Mouse (Mus musculus) hindbrain, embryonic 10.5 days (tissue): ENCODE results near the gene Aspscr1. TPM values are rescaled to one million over a fixed set of nuclear protein-coding genes. Genes with fewer than 3 reads are reported as not detected.
"Not testable (repeated sequence)": the region's sequence is repeated elsewhere in the genome, so short reads cannot be mapped to it uniquely, and the experiment has no call there.

ENCODE experiments used
- DNase-seq: peaks from one replicate; pipeline ENCODE4 v3.0.0-alpha.2; 2017; ENCODE audit warnings: low spot score
- H3K27ac ChIP-seq: fragments of 300-500 bp; sonication (generic); 2 replicates; pipeline ENCODE4 v1.5.1; 2016; ENCODE audit warnings: mild to moderate bottlenecking, moderate library complexity
- H3K27me3 ChIP-seq: fragments of 300-500 bp; sonication (generic); 2 replicates; pipeline ENCODE4 v1.6.1; 2016; ENCODE audit warnings: mild to moderate bottlenecking; ENCODE audit not compliant: poor library complexity, insufficient read depth, severe bottlenecking
- H3K36me3 ChIP-seq: fragments of 300-500 bp; sonication (generic); 2 replicates; pipeline ENCODE4 v1.6.1; 2016; ENCODE audit warnings: mild to moderate bottlenecking, moderate library complexity
- H3K4me1 ChIP-seq: fragments of 300-500 bp; sonication (generic); replicated peaks from 2 replicates; pipeline ENCODE4 v1.6.1; 2016; ENCODE audit warnings: mild to moderate bottlenecking
- H3K4me3 ChIP-seq: fragments of 300-500 bp; sonication (generic); 2 replicates; pipeline ENCODE4 v1.5.1; 2016; ENCODE audit warnings: mild to moderate bottlenecking, moderate library complexity
- H3K9me3 ChIP-seq: fragments of 300-500 bp; sonication (generic); 2 replicates; pipeline ENCODE4 v1.6.1; 2016; ENCODE audit warnings: mild to moderate bottlenecking, moderate library complexity
- WGBS: fragments of 180-500 bp; shearing (Covaris S2); methylation state at CpG from one replicate; pipeline ENCODE4 v1.1.7; 2016; 5-methylcytosine and 5-hydroxymethylcytosine counted together
- polyA plus RNA-seq: library from polyadenylated mRNA; unstranded; fragments of >200 nt; fragmentation: Nextera tagmentation; extraction: Ambion mirVana; gene quantifications from 2 replicates; pipeline ENCODE4 v1.2.1, GENCODE M21; 2016

The Aspscr1 gene
- polyA plus RNA-seq, 1 experiment from 2014 or later, result 178 TPM

- H3K4me1 ChIP-seq, result peaks cover 28% of the 10 kb centered on the region
- peak overlapping the region; percentile 79 for H3K4me3 ChIP-seq
- DNase-seq, result no peak
- no peaks in the 10 kb centered on the region for H3K9me3 ChIP-seq
- H3K27ac ChIP-seq, result peak overlapping the region; percentile 99
- H3K36me3 ChIP-seq, result peaks cover 38% of the 10 kb centered on the region
- no peaks in the 10 kb centered on the region for H3K27me3 ChIP-seq
- 40% methylated on average over 12 of the region's 12 CpGs for WGBS
These were observed 885 bp downstream of the Aspscr1 start for GRCm38 (mm10) chr11:120673594-120674122.

DNA sequence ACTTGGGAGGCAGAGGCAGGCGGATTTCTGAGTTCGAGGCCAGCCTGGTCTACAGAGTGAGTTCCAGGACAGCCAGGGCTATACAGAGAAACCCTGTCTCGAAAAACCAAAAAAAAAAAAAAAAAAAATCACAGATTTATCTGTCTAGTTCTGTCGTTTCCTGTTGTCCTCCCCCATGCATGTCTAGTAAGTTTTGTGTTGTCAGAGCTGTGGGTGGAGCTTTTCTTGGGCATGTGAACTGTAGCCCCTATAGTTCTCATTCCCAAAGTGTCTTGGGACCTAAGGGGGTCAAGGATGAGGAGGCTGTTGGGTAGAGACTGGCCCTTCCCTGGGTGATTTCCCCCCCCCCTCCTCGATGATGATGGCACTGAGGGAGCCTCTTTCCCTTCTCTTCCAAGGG, 3.1 kb downstream of the Aspscr1 start:
- not testable (repeated sequence) for H3K4me3 ChIP-seq, H3K27ac ChIP-seq, H3K27me3 ChIP-seq, H3K9me3 ChIP-seq, DNase-seq
- Histone ChIP-seq H3K4me1 (peaks cover 28% of the 10 kb centered on the region), H3K36me3 (peaks cover 60% of the 10 kb centered on the region)
- 89% methylated on average over 5 of the region's 5 CpGs for WGBS

DNA sequence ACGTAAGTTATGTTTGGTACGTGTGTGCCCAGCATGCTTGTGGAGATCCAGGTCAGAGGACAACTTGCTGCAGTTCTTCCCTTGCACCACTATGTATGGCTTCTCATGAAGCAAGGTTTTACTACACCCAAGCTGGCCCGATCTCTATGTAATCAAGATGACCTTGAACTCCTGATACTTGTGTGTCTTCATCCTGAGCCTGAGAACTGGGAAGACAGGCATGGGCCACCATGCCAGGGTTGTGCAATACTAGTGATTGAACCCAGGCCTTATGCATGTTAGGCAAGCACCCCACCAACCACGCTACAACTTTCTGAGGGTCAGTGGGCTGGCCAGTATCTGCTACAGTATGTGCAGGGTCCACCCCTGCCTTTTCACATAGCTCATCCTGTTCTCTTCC, 4.2 kb downstream of the Aspscr1 start:
- WGBS, result 96% methylated on average over 4 of the region's 4 CpGs
- Histone ChIP-seq H3K4me1 (peaks cover 28% of the 10 kb centered on the region), H3K9me3 (no peaks in the 10 kb centered on the region), H3K27me3 (no peaks in the 10 kb centered on the region), H3K36me3 (peaks cover 71% of the 10 kb centered on the region), H3K27ac (no peak overlapping the region), H3K4me3 (no peak overlapping the region)
- no peak for DNase-seq

GRCm38 (mm10) chr11:120679909-120680308, 7.1 kb downstream of the Aspscr1 start:
- WGBS, result 83% methylated on average over 3 of the region's 3 CpGs
- H3K36me3 ChIP-seq, result peaks cover 97% of the 10 kb centered on the region
- no peak for DNase-seq
- no peaks in the 10 kb centered on the region for H3K9me3 ChIP-seq
- H3K4me3 ChIP-seq, result no peak overlapping the region
- H3K27me3 ChIP-seq, result no peaks in the 10 kb centered on the region
- H3K27ac ChIP-seq, result no peak overlapping the region
- H3K4me1 ChIP-seq, result peaks cover 12% of the 10 kb centered on the region; the same call in 1 of the 2 replicates

GRCm38 (mm10) chr11:120682683-120683082, 9.9 kb downstream of the Aspscr1 start:
- Histone ChIP-seq H3K36me3 (peaks cover 98% of the 10 kb centered on the region), H3K27me3 (no peaks in the 10 kb centered on the region), H3K4me1 (peaks cover 23% of the 10 kb centered on the region), H3K9me3 (no peaks in the 10 kb centered on the region), H3K27ac (no peak overlapping the region), H3K4me3 (no peak overlapping the region)
- no peak for DNase-seq
- 95% methylated on average over 5 of the region's 5 CpGs for WGBS

DNA sequence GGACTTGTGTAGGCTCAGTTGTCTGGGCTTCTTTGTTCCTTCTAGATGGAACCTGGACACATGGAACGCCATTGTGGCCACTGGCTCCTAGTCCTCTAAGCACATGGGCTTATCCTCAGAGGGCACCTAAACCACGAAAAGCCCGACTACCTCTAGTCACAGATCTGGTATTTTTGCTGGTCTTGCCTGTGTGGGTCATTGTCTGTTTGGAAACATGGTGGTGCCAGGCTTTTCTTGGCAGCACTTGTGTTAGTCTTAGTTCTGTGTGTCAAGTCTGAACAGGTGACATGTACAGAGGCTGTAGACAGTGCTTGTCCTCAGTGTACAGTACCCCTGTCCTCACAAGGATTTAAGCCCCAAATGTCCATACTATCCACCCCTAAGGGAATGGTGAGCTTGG, 10.8 kb downstream of the Aspscr1 start:
- H3K36me3 ChIP-seq, result peaks cover 98% of the 10 kb centered on the region
- no peaks in the 10 kb centered on the region for H3K9me3 ChIP-seq
- no peak overlapping the region for H3K4me3 ChIP-seq
- 92% methylated on average over 3 of the region's 3 CpGs for WGBS
- H3K27me3 ChIP-seq, result no peaks in the 10 kb centered on the region
- peaks cover 23% of the 10 kb centered on the region for H3K4me1 ChIP-seq
- DNase-seq, result no peak
- H3K27ac ChIP-seq, result no peak overlapping the region

DNA sequence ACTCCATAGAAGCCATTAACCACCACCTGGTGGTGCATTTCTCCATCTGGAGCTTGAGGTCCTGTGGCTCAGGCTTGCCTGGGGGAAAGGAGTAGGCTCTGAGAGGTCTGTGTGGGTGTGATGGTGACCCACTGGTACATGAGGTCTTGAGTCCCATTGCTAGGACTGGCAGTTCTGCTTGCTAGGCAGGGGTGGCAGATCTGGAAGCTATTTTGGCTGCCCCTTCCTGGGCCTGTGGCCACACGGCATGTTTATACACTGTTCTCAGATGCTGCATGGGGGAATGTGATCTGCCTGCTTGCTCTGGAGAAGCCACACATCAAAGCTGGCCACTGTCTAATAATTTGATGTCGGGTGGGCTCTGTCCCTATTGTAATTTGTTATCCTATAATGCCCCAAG, 11.3 kb downstream of the Aspscr1 start:
- Histone ChIP-seq H3K4me1 (peaks cover 23% of the 10 kb centered on the region), H3K9me3 (no peaks in the 10 kb centered on the region), H3K36me3 (peaks cover 98% of the 10 kb centered on the region), H3K4me3 (no peak overlapping the region), H3K27ac (no peak overlapping the region), H3K27me3 (no peaks in the 10 kb centered on the region)
- WGBS, result 80% methylated on average over 2 of the region's 2 CpGs
- no peak for DNase-seq

DNA sequence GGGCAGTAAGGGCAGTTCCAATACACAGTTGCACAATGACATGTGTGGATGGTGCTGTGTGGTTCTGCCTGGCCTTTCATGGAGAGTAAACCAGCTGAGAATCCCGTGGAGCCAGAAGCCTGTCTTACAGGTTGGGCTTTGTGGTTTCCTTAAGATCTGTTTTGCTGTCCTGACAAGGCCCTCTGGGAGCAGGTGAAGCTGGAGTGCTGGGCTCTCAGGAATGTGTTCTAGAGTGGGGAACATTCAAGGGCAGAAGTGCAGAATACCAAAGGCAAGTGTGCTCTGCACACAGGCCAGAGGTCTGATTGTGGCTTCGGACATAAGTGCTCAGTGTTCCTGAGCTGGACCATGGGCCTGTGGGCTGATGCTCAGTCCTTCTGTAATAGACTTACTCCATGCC, 11.9 kb downstream of the Aspscr1 start:
- WGBS, result 89% methylated on average over 2 of the region's 2 CpGs
- Histone ChIP-seq H3K27me3 (no peaks in the 10 kb centered on the region), H3K4me1 (peaks cover 23% of the 10 kb centered on the region), H3K9me3 (no peaks in the 10 kb centered on the region), H3K4me3 (no peak overlapping the region), H3K36me3 (peaks cover 98% of the 10 kb centered on the region), H3K27ac (no peak overlapping the region)
- DNase-seq, result no peak

DNA sequence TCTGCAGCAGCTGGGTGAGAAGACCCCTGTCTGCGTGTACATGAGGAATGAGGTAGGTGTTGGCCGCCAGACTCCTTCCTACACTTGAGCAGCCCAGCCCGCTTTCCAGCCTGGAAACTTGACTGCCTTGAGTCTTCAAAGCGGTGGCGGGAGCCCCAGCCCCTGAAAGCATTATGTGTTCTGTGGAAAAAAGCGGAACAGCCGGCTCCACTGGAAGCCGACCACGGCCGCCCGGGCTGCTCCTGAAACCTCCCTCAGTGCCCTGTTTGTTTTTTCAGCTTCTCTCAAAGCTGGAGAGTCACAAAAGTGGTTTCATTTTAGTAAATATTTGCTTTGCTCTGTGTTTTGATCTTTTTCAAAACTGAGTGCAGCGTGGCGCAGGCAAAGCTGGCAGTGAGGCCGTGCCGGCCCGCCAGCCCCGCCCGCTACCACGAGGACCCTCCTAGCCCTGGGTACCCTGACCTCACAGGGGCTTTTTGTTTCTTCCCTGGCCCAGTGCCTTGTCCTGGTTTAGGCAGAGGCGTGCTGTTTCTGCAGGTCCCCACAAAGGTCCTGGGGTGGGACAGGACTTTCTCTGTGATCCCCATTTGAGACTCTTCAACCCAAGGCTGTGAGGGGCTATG, 14.0 kb downstream of the Aspscr1 start:
- no peaks in the 10 kb centered on the region for H3K9me3 ChIP-seq
- H3K27ac ChIP-seq, result peak overlapping the region; percentile 66
- DNase-seq, result no peak
- H3K36me3 ChIP-seq, result peaks cover 94% of the 10 kb centered on the region
- WGBS, result 68% methylated on average over 20 of the region's 20 CpGs
- H3K27me3 ChIP-seq, result no peaks in the 10 kb centered on the region
- peaks cover 23% of the 10 kb centered on the region for H3K4me1 ChIP-seq
- no peak overlapping the region for H3K4me3 ChIP-seq

DNA sequence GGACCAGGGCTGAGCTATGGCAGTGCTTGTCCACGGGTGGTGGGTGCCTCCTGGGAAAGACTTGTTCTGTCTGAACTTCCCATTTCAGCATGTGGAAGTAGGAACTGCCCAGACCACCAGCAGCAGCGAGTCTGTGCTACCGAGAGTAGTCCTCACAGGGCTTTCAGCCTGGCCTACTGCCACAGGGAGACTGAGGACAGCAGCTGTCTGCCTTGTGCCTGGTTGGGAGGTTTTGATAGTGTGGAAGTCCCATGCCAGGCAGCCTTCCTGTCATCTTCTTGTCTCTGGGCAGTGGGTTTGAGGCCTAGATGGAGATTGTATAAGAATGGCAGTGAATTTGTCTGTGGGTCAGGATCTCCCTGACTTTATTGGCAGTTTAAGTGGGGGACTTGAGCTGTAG, 16.6 kb downstream of the Aspscr1 start:
- no peak overlapping the region for H3K27ac ChIP-seq
- H3K36me3 ChIP-seq, result peaks cover 94% of the 10 kb centered on the region
- no peaks in the 10 kb centered on the region for H3K27me3 ChIP-seq
- no peaks in the 10 kb centered on the region for H3K9me3 ChIP-seq
- WGBS, result 83% methylated on average over 3 of the region's 3 CpGs
- DNase-seq, result no peak
- H3K4me1 ChIP-seq, result peaks cover 28% of the 10 kb centered on the region
- no peak overlapping the region for H3K4me3 ChIP-seq

GRCm38 (mm10) chr11:120692471-120693011, 19.8 kb downstream of the Aspscr1 start:
- WGBS, result 96% methylated on average over 4 of the region's 4 CpGs
- Histone ChIP-seq H3K4me1 (peaks cover 33% of the 10 kb centered on the region), H3K9me3 (no peaks in the 10 kb centered on the region; the same call in 1 of the 2 replicates), H3K36me3 (peaks cover 93% of the 10 kb centered on the region), H3K4me3 (no peak overlapping the region), H3K27ac (no peak overlapping the region), H3K27me3 (no peaks in the 10 kb centered on the region)
- DNase-seq, result no peak

DNA sequence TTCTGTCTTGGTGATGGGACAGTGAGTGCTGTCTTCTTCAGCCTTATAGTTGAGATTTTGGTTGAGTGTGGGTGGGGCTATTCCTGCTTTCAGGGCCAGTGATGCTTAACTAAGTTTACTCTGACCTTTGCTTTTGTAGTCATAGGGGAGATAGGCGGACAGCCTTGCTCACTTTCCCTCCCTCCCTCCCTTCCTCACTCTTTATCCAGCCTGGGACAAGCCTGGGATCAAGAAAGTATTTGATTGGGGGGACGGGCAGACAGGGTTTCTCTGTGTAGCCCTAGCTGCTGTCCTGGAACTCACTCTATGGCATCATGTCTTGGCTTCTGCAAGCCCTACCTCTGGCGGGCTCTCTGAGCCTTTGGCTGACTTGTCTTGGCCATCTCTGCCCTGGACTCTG, 20.7 kb downstream of the Aspscr1 start:
- H3K36me3 ChIP-seq, result peaks cover 93% of the 10 kb centered on the region
- no peaks in the 10 kb centered on the region; the same call in 1 of the 2 replicates for H3K9me3 ChIP-seq
- 66% methylated on average over 3 of the region's 3 CpGs for WGBS
- no peak for DNase-seq
- H3K4me1 ChIP-seq, result peaks cover 38% of the 10 kb centered on the region
- H3K27ac ChIP-seq, result no peak overlapping the region
- no peak overlapping the region for H3K4me3 ChIP-seq
- no peaks in the 10 kb centered on the region for H3K27me3 ChIP-seq

DNA sequence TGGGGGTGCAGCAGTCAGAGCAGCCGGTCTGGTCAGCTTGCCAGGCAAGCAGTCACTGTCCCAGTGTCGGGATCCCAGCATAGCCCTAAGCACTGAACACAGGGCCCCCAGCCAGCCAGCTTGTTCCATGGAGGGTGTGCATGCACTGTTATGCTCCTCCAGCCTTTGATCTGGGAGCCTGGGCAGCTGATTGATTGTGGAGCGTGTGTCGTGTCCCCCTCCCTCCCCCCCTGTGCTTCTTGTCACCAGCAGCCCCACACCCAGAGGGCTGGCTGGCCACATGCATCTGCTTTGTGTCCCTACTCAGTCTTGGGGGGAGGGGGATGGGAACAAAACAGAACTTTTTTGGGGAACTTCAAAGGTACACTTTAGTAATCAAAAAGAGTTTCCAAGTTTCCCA, 22.4 kb downstream of the Aspscr1 start:
- Histone ChIP-seq H3K36me3 (peaks cover 95% of the 10 kb centered on the region), H3K4me1 (peaks cover 45% of the 10 kb centered on the region), H3K27me3 (no peaks in the 10 kb centered on the region), H3K27ac (peak overlapping the region; percentile 79), H3K9me3 (no peaks in the 10 kb centered on the region; the same call in 1 of the 2 replicates), H3K4me3 (peak overlapping the region; percentile 11; the same call in 1 of the 2 replicates)
- WGBS, result 22% methylated on average over 4 of the region's 4 CpGs
- peak; percentile 50 for DNase-seq
